Mouse (Mus musculus): ENCODE measurements around the gene Apoe. TPM values are rescaled to one million over a fixed set of nuclear protein-coding genes. Genes with fewer than 3 reads are reported as not detected.

Apoe gene
- total RNA-seq, 1 experiment = 683 TPM

GRCm38 (mm10) chr7:19695213-19695594 lies 3.8 kb downstream of the Apoe start:
- H3K27ac ChIP-seq (ENCODE audit: insufficient read depth, low read depth, low read length, poor library complexity, severe bottlenecking) = peak overlapping the region; percentile 13; the same call in 1 of the 2 replicates
- H3K4me1 ChIP-seq (ENCODE audit: control insufficient read depth in 2 of 2, insufficient read depth in 2 of 2, low read length in 2 of 2, poor library complexity in 1 of 2) = peaks cover 2 to 30% of the 10 kb centered on the region in 2 experiments; a peak in 2 of 4 replicates
- no peak overlapping the region; the same call in 1 of the 2 replicates for H3K9ac ChIP-seq (ENCODE audit: insufficient read depth, low read depth, low read length, poor library complexity, severe bottlenecking)
- TF ChIP-seq CHD2 (IDR thresholded peaks at IDR 0.05; ENCODE audit: low read depth, low read length) (no peak), ZNF384 (IDR thresholded peaks at IDR 0.05; ENCODE audit: low read depth, low read length) (no peak), ZC3H11A (IDR thresholded peaks at IDR 0.05; ENCODE audit: borderline replicate concordance, low read depth, low read length) (no peak)
- no peak for DNase-seq (ENCODE audit: low read depth, low spot score)
- no peaks in the 10 kb centered on the region for H3K9me3 ChIP-seq (ENCODE audit: control insufficient read depth, insufficient read depth, low read depth, low read length)
- no peak overlapping the region for H3K4me3 ChIP-seq (ENCODE audit: insufficient read depth in 1 of 2, low read depth in 1 of 2, low read length in 2 of 2, poor library complexity in 1 of 2, severe bottlenecking in 1 of 2)
- peaks cover 17% of the 10 kb centered on the region for H3K36me3 ChIP-seq (ENCODE audit: control insufficient read depth, insufficient read depth, low read length, poor library complexity, severe bottlenecking)
- in situ Hi-C loops (cut with MboI; ENCODE audit: low sequenced_read_pairs in 2 of 2, unreplicated experiment in 2 of 2) = no loop called here

GRCm38 (mm10) chr7:19694336-19695212 lies 4.4 kb downstream of the Apoe start:
- Histone ChIP-seq H3K9ac (ENCODE audit: insufficient read depth, low read depth, low read length, poor library complexity, severe bottlenecking) (no peak overlapping the region), H3K4me1 (ENCODE audit: control insufficient read depth in 2 of 2, insufficient read depth in 2 of 2, low read length in 2 of 2, poor library complexity in 1 of 2) (peaks cover 2 to 27% of the 10 kb centered on the region in 2 experiments; a peak in 2 of 4 replicates), H3K4me3 (ENCODE audit: insufficient read depth in 1 of 2, low read depth in 1 of 2, low read length in 2 of 2, poor library complexity in 1 of 2, severe bottlenecking in 1 of 2) (no peak overlapping the region), H3K9me3 (ENCODE audit: control insufficient read depth, insufficient read depth, low read depth, low read length) (no peaks in the 10 kb centered on the region), H3K36me3 (ENCODE audit: control insufficient read depth, insufficient read depth, low read length, poor library complexity, severe bottlenecking) (peaks cover 17% of the 10 kb centered on the region), H3K27ac (ENCODE audit: insufficient read depth, low read depth, low read length, poor library complexity, severe bottlenecking) (peak overlapping the region; percentile 13)
- DNase-seq (ENCODE audit: low read depth, low spot score) = no peak
- TF ChIP-seq ZNF384 (IDR thresholded peaks at IDR 0.05; ENCODE audit: low read depth, low read length) = no peak
- no peak for TF ChIP-seq HCFC1 (IDR thresholded peaks at IDR 0.05; ENCODE audit: borderline replicate concordance, insufficient read depth, low read length)
- no peak for TF ChIP-seq MAFK (IDR thresholded peaks at IDR 0.05; ENCODE audit: insufficient read depth, low read depth, low read length)
- TF ChIP-seq CHD2 (IDR thresholded peaks at IDR 0.05; ENCODE audit: low read depth, low read length) = no peak
- no peak for TF ChIP-seq ZC3H11A (IDR thresholded peaks at IDR 0.05; ENCODE audit: borderline replicate concordance, low read depth, low read length)
- in situ Hi-C loops (cut with MboI; ENCODE audit: low sequenced_read_pairs in 2 of 2, unreplicated experiment in 2 of 2) = no loop called here

GRCm38 (mm10) chr7:19693421-19693820 lies 5.6 kb downstream of the Apoe start:
- peaks cover 2 to 24% of the 10 kb centered on the region in 2 experiments; a peak in 2 of 4 replicates for H3K4me1 ChIP-seq (ENCODE audit: control insufficient read depth in 2 of 2, insufficient read depth in 2 of 2, low read length in 2 of 2, poor library complexity in 1 of 2)
- no peak overlapping the region for H3K27ac ChIP-seq (ENCODE audit: insufficient read depth, low read depth, low read length, poor library complexity, severe bottlenecking)
- H3K4me3 ChIP-seq (ENCODE audit: insufficient read depth in 1 of 2, low read depth in 1 of 2, low read length in 2 of 2, poor library complexity in 1 of 2, severe bottlenecking in 1 of 2) = no peak overlapping the region
- in situ Hi-C loops (cut with MboI; ENCODE audit: low sequenced_read_pairs in 2 of 2, unreplicated experiment in 2 of 2) = no loop called here
- H3K9ac ChIP-seq (ENCODE audit: insufficient read depth, low read depth, low read length, poor library complexity, severe bottlenecking) = no peak overlapping the region
- peaks cover 17% of the 10 kb centered on the region for H3K36me3 ChIP-seq (ENCODE audit: control insufficient read depth, insufficient read depth, low read length, poor library complexity, severe bottlenecking)
- no peak for TF ChIP-seq HCFC1 (IDR thresholded peaks at IDR 0.05; ENCODE audit: borderline replicate concordance, insufficient read depth, low read length)
- no peak for TF ChIP-seq MAFK (IDR thresholded peaks at IDR 0.05; ENCODE audit: insufficient read depth, low read depth, low read length)
- TF ChIP-seq ZC3H11A (IDR thresholded peaks at IDR 0.05; ENCODE audit: borderline replicate concordance, low read depth, low read length) = no peak
- no peak for TF ChIP-seq CHD2 (IDR thresholded peaks at IDR 0.05; ENCODE audit: low read depth, low read length)
- TF ChIP-seq ZNF384 (IDR thresholded peaks at IDR 0.05; ENCODE audit: low read depth, low read length) = no peak
- DNase-seq (ENCODE audit: low read depth, low spot score) = no peak
- H3K9me3 ChIP-seq (ENCODE audit: control insufficient read depth, insufficient read depth, low read depth, low read length) = no peaks in the 10 kb centered on the region

- Histone ChIP-seq H3K4me1 (ENCODE audit: control insufficient read depth in 2 of 2, insufficient read depth in 2 of 2, low read length in 2 of 2, poor library complexity in 1 of 2) (peaks cover 2 to 24% of the 10 kb centered on the region in 2 experiments; a peak in 2 of 4 replicates), H3K9ac (ENCODE audit: insufficient read depth, low read depth, low read length, poor library complexity, severe bottlenecking) (peak within 1 kb of the TSS; percentile 79), H3K27ac (ENCODE audit: insufficient read depth, low read depth, low read length, poor library complexity, severe bottlenecking) (peak within 1 kb of the TSS; percentile 83), H3K9me3 (ENCODE audit: control insufficient read depth, insufficient read depth, low read depth, low read length) (no peaks in the 10 kb centered on the region), H3K36me3 (ENCODE audit: control insufficient read depth, insufficient read depth, low read length, poor library complexity, severe bottlenecking) (peaks cover 11% of the 10 kb centered on the region), H3K4me3 (ENCODE audit: insufficient read depth in 1 of 2, low read depth in 1 of 2, low read length in 2 of 2, poor library complexity in 1 of 2, severe bottlenecking in 1 of 2) (peak within 1 kb of the TSS; percentile 52 to 75)
- peak; percentile 88 for DNase-seq (ENCODE audit: low read depth, low spot score)
- in situ Hi-C loops (cut with MboI; ENCODE audit: low sequenced_read_pairs in 2 of 2, unreplicated experiment in 2 of 2) = no loop called here
- TF ChIP-seq CHD2 (IDR thresholded peaks at IDR 0.05; ENCODE audit: low read depth, low read length) (peak; percentile 5; the same call in 1 of the 2 replicates), HCFC1 (IDR thresholded peaks at IDR 0.05; ENCODE audit: borderline replicate concordance, insufficient read depth, low read length) (no peak), MAFK (IDR thresholded peaks at IDR 0.05; ENCODE audit: insufficient read depth, low read depth, low read length) (no peak), ZNF384 (IDR thresholded peaks at IDR 0.05; ENCODE audit: low read depth, low read length) (no peak)
Measured at GRCm38 (mm10) chr7:19691873-19692865, 6.8 kb downstream of the Apoe start, which contains the start of gene Apoc1. Apoc1 (minus strand) TSS chr7:19692660.
